Mouse (Mus musculus) hematopoietic stem cell, adult 5-6 weeks (primary cell): ENCODE results near the gene Car7. TPM values are rescaled to one million over a fixed set of nuclear protein-coding genes. Genes with fewer than 3 reads are reported as not detected.
"Not testable (repeated sequence)": the region's sequence is repeated elsewhere in the genome, so short reads cannot be mapped to it uniquely, and the experiment has no call there.

Source experiments
- ATAC-seq, 2 experiments: fragments of 125-278 bp in 1 of 2; replicated peaks in 1 of 2; 2 replicates each; pipeline ENCODE4 v1.8.0; 2016 to 2017; ENCODE audit warnings: inconsistent platforms in 2 of 2, mild to moderate bottlenecking in 2 of 2, moderate number of reproducible peaks in 2 of 2, low read depth in 1 of 2, moderate TSS enrichment in 1 of 2; ENCODE audit not compliant: low FRiP score in 2 of 2, poor library complexity in 2 of 2, severe bottlenecking in 2 of 2, insufficient read depth in 1 of 2, low TSS enrichment in 1 of 2
- total RNA-seq: library from RNA; stranded (forward); fragments of 172-1452, 232-1000 nt; gene quantifications from 2 replicates; pipeline ENCODE4 v1.2.3, GENCODE M21; 2017

Car7 gene
- total RNA-seq, 1 experiment from 2014 or later = 0.79 TPM

DNA sequence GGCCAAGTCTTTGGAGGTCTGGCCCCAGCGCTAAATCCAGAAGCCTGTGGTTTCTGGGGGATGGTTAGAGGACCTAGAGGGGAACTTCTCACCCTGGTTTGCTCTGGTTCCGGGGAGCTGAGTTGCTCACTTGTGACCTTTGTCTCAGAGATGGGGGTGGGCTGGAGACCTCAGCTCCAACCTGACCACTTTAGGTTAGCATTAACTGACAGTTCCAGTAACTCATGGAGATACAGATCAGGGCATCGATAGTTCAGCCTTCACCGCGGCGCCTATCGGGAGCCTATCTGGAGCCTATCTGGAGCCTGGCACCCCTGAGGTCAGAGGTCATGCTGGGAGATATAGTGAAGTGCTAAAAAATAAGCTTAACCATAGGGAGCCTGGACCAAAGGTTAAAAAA, 22.7 kb downstream of the Car7 start:
- ATAC-seq = no peak

DNA sequence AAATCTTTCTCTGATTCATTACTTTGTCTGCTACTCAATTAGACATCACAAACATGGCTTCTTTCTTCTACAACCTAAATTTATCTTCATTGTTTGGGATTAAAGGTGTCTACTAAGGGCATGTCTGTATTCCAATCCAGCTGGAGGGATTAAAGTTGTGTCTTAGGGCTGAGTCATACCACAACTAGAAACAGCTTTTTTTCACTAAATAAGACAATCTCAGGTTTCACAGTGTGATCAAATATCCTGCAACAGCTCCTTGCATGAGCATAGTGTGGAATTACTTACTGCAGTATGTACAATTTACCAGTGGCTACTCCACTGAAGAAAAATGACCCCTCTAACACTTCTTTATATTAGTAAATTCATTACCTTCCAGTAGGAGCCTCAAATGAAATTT, 26.2 kb downstream of the Car7 start:
- ATAC-seq = no peak

DNA sequence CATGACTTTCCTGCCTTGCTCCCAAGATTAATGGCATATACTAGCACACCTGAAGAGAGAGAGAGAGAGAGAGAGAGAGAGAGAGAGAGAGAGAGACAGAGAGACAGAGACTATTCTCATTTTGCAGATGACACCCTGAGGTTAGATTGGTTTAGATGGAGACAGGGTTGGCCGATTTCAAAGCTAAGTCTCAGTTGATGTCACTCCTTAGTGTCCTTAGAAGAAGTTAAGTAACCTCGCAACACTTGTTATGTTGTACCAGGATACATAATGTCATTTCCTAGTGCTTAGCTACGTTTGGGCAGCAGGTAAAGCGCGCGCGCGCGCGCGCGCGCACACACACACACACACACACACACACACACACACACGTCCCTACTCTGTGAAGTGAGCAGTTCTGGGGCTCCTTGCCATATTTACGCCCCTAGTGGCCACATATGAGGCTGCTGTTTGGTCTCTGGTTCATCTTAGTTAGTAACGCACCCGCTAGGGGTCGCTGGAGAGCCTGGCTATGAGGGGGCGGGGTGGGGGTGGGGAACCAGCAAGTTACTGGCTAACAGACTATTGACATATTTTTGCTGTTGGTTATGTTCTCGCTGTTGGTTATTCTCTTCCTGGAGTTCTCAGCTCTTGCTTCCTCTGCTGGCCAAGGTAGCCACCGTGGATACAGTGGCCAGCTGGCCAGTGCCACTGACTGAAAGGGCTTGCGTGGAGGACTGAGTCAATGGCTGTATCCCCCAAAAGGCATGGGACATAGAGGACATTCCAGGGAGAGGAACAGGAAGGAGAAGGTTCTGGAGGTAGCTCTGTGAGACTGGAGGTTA, 30.4 kb downstream of the Car7 start:
- peak; percentile 97 to 99 for ATAC-seq

DNA sequence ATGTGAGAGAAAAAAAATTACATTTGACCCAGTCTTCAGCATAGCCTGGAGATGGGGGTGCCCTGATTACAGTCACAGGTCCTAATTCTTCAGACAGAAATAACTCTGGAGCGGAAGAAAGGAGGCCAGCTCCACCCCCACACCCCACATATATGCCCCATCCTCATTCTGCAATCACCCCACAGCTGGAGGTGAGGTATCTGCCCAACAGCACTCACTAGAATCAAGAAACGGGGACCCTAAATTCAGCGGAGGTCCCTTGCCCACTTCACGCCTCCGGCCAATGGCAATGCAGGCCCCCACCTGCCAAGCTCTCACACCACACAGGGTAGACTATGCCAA, 30.9 kb downstream of the Car7 start:
- no peak for ATAC-seq

DNA sequence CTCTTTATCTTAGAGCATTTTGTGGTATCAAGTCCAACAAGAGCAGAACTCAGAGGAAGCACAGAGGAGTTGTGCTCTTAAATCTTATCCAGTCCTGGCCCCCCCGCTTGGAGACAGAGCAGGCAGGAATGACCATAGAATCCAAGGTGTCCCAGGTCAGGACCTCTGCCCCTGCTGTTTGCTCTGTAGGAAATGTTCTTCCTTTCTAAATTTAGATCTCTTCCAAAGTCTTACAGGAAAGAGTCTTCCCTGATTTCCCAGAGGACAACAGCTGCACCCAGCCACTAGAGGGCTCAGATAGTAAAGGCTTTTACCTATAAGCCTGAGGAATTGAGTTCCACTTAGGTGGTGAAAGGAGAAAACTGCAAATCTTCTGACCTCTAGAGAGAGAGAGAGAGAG, 35.1 kb downstream of the Car7 start:
- no peak for ATAC-seq

DNA sequence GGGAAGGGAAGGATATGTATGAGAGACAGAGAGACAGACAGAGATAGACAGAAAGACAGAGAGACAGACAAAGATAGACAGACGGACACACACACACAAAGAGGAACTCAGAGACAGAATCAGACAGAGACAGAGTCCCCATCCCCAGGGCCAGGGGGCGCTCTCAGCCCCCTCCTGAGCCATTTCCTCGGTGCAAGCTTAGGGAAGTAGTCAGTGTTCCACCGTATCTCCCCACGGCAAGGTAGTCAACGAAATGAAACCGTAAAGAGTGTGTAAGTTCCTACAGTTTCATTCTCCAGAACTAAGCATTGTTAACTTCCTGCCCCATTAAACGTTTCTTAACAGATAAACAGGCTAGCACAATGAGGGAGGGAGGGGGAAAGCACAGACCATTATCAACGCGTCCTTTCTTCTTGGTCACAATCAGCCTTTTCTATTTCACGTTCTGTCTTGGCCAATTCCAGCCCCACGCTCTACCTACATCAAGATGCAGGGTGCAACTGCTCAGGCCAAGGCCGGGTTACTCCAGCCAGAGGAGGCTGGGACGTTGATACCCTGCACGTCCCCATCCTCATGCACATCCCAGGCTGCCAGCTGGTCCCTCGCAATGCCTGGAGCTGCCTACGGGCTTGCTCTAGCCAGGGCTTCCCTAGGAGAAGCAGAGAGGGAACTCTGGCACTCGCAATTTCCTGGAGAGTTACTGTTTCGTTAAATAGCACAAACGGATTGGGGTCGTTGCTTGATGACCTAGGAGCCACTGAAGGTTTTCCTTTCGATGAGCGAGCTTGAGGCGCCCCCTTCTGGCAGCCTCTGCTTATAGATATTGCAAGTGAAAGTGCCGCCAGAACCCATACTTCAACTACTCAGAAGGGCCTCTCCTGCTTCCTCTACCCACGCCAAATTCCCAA, 36.2 kb downstream of the Car7 start:
- ATAC-seq = peak; percentile 94 to 96

DNA sequence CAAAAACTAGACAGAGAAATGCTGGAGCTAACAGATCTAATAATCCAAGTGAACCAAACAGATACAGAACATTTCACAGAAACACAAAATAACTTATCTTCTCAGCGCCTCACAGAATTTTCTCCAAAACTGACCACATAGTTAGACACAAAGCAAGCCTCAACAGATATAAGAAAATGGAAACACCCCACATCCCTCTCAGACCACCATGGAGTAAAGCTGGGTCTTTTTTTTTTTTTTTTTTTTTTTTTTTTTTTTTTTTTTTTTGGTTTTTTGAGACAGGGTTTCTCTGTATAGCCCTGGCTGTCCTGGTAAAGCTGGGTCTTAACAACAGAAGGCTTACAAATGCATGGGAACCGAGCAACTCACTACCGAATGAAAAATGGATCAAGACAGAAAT, 42.3 kb downstream of the Car7 start:
- no peak for ATAC-seq

DNA sequence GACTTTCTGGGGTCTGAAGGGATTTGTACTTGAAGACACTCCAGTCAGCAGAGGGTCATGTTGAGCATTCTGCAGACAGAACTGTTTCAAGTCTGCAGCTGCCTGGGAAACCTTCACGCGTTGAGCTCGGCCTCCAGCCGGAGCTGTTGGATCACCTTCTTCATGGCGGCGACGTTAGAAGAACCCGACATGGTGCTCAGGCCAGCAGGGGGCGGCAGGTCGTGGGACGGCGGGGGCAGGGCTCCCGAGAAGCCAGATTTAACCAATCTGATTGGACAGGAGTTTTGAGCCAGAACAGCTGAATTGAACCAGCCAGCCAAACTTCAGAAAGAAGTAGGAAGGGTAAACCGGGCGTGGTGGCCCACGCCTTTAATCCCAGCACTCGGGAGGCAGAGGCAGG, 43.1 kb downstream of the Car7 start:
- not testable (repeated sequence) for ATAC-seq

DNA sequence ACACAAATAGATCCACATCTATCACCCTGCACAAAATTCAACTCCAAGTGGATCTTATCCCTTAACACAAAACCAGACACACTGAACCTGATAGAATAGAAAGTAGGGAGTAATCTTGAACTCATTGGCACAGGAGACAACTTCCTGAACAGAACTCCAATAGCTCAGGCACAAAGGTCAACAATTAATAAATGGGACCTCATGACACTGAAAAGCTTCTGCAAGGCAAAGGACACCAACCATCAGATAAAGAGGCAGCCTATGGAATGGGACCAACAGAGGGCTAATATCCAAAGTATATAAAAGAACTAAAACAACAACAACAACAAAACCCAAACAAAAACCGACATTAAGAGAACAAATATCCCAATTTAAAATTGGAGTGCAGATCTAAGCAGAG, 50.0 kb downstream of the Car7 start:
- ATAC-seq = no peak

DNA sequence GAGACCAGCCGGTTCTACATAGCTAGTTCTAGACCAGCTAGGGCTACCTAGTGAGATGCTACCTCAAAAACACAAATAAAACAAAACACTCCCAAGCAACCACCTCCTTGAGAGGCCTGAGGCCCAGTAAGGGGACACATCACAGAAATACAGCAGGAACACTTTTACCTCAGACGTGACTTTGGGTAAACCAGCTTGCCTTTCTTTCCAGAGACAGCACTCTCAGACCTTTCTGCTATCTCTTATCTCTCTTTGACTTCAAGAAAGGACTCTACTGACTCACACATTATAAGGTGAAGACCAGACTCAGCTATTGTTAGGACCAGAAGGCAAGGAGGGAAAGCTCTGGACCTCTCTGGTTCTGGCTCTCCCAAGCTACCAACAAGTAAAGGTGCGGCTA, 55.8 kb downstream of the Car7 start:
- no peak for ATAC-seq

DNA sequence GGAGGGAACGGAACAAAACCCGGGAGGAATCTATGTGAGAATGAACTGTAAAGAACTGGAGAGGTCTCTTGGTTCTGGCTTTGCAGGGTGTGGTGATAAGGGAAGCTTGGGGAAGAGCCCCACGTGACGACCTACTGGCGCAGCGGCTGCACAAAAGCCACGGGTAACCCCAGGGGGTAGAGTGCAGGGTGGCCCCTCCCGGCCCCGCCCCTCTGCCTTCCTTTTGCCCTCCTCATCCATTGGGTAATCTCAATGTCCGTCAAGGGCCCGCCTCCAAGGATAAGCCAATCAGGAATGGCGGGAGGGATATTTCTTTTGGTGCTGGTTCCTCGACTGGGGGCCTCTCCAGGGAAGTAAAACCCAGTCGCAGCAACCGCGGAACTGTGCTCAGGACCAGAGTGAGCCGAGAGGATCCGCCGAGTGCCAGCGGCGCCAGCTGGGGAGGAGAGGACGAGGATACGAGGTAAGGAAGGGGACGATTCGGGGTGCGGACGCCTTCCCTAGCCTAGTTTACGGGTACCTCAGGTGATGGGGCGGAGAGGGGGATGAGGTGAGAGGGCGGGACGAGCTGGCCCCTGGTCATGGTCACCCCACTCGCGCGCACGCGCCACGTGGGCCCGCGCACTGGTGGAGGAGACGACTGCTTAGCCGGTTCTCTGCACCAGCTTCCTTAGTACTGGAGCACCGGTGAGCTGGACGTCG, 56.8 kb downstream of the Car7 start, which contains the start of gene Pdp2:
TSS of gene Pdp2 (plus strand) at position 319 of the 702 bp plus-strand sequence.
- ATAC-seq = peak; percentile 95 to 96

DNA sequence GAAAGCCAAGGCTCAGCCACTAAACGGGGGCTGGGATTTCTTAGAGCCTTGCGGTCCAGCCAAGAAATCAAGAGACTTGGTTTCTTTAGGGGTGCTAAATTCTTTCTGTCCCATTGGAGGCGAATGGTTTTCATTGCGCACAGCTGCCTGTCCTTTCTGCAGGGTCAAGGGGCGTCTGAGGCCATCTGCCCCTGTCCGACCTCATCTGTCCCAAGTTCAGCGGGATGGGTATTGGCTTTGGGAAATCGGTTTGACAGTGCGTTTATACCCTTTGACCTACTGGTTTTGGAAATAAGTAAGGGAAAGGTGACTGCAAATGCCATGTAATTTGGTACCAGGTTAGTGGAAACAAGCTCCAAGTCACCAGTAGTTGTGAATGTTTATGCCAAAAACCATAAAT, 57.4 kb downstream of the Car7 start:
- ATAC-seq = no peak

DNA sequence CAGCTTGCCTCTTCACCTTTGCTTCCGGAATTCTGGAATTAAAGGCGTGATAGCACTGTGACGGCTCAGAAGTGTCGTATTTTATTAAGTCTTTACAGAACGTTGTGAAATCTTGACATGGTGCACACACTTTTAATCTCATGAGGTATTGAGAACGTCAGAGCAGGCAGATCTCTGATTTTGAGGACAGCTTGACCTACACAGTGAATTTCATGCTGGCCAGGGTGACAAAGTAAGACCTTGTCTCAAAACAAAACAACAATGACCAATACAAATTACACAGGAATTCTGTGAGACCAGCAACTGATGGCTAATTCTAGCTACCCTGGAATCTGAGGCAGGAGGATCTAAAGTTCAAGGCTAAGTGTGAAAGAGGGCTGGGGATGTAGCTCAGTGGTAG, 58.1 kb downstream of the Car7 start:
- ATAC-seq = no peak

DNA sequence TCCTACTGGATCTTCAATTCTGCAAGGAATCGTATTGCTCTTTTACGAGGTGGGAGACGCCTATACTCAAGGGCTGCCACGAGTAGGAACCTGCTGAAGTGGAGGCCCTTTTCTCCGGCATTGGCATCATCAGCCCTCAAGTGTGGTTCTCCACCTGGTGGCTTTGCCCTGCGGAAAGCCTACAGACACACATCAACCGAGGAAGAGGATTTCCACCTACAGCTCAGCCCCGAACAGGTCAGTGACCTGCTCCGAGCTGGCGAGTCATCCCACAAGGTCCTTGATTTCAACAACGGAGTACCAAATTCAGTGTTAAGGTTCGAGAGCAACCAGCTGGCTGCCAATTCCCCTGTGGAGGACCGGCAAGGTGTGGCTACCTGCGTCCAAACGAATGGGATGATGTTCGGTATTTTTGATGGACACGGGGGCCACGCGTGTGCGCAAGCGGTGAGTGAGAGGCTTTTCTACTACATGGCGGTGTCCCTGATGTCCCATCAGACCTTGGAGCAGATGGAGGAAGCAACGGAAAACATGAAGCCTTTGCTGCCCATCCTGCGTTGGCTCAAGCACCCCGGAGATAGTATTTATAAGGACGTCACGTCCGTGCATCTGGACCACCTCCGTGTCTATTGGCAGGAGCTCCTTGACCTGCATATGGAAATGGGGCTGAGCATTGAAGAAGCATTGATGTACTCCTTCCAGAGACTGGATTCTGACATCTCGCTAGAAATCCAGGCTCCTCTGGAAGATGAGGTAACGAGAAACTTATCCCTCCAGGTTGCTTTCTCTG, 59.2 kb downstream of the Car7 start:
- ATAC-seq = no peak

DNA sequence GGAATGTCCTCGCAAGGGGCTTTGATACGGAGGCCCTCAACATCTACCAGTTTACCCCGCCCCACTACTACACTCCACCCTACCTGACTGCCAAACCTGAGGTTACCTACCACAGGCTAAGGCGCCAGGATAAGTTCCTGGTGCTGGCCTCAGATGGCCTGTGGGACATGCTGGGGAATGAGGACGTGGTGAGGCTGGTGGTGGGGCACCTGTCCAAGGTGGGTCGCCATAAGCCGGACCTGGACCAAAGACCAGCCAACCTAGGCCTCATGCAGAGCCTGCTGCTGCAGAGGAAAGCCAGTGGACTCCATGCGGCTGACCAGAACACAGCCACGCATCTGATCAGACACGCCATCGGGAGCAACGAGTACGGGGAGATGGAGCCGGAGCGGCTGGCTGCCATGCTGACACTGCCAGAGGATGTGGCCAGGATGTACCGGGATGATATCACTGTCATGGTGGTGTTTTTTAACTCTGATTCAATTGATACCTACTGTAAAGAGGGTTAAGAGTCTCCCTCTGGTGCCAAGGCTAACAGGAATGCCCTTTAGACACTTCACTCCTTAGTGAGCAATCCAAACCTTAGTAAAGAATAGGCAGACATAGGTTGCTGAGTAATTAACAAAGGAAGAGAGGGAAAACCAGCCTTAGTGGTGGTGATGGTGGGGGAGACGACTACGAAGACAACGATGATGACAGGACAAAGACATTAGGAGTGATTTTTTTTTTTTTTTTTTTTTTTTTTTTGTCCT, 60.3 kb downstream of the Car7 start:
- ATAC-seq = no peak

DNA sequence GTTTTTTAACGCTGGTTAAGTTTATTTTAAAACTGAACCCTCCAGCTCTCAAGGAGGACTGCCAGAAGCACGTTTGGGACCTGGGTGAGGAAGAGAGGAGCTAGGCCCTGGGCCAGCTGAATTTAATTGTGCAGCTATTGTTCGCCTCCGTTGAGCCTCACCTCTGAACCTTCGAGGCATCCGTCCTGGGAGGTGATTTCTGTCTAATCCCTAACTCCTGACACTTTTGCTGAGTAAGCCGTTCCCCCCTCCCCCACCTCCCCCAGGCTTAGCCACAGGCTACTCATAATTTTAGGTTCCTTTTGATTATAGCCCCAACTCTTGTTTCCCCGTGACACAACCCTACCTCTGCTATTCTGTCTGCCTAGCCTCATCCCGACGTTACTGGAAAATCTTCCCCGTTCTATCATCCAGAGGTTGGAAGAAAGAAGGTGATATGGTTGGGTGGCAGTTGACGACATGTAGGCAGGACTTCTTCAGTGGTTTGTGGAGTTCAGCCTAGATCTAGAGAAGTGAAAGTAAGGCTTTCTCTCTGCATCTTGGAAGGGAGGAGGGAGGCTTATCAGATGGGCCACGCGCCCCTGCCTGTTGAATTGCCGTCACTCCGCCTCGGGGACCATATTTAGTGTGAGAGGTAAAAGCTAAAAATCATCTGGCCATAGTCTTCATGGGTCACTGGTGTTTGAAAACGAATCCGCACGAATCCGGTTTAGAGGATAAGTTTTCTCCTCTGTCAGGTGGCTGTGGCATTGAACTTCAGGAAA, 61.5 kb downstream of the Car7 start:
- peak; percentile 55 to 61 for ATAC-seq
